Mouse (Mus musculus) yolk sac, embryonic 10.5 days (tissue): ENCODE results near the gene Csnk1g2.
"Not testable (repeated sequence)": the region's sequence is repeated elsewhere in the genome, so short reads cannot be mapped to it uniquely, and the experiment has no call there.

Source experiments
- DNase-seq: peaks from one replicate; pipeline ENCODE4 v3.0.0-alpha.2; 2017; ENCODE audit warnings: low spot score

Gene Csnk1g2

DNA sequence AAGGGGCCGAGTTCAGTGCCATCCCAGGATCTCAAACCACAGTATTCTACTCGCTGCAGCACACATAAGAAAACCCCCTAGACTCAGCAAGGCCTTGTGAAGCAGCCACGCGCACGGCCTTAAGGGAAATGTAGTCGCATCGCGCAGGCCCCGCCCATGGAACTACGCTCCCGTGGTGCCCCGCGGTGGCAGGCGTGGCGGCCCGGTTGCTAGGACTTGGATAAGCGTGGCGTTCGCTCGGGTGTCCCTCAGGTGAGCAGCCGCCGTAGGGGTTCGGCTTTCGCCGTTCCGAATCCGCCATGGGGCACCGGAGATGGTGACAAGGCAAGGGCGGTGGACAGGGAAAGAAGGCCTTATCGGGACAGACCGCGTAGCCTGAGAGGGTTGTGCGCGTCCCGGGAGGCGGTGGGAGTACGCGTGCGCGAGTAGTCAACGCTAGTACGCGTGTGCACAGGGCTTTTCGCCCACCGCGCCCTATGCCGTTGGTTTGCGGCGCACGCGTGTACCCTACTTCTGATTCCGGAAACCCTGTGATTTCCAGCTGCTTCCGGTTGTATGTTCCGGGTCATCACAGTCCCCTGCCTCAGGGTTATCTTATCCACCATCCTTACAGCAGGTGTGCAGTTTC is 19.8 kb upstream of the Csnk1g2 start, which contains the start of the genes Scamp4 and Adat3:
Gene Scamp4, plus strand, starts transcription at position 175 of the 628 bp plus-strand sequence.
Gene Adat3, plus strand, starts transcription at position 183 of the 628 bp plus-strand sequence.
- peak; percentile 97 for DNase-seq

DNA sequence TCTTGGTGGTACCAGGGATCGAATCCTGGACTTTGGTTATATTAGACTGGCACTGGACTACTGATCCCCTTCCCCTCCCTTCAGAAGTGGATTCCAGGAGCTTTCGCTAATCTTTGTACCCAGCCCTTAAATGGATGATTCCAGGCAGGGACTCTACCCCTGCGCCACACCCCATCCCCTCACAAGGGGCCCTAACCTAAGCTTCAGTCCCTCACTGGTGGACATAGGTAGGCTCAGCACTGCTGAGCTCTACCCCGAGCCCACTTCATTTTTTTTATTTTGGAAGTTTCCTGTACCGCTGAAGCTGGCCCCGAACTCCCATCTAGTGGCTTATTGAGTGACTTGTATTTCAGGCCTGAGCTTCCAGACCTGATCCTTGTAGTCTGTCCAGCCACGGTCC is 19.3 kb upstream of the Csnk1g2 start:
- DNase-seq = no peak

DNA sequence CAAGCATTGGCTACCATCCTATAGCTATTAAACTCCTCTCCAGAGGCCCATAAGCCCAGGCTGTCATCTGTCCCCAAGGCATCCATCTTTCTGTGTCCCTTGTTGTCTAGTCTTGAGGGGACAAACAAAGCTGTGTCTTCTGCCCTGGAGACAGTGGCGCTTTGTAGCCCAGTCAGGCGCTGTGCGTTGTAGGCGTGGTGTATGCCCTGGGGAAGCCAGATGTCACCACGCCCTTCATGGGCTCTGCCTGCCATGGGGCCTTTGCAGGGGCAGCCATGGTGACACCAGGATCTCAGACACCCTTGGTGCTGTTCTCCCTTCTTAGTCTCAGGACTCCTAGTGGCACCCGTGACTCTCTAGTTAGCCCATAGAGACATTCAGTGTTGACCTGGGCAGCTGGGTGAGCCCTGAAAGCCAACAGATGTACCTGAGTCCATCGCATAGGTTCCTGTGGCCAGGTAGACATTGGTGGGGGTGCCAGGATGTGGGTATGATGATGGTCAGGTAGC is 18.6 kb upstream of the Csnk1g2 start:
- no peak for DNase-seq

DNA sequence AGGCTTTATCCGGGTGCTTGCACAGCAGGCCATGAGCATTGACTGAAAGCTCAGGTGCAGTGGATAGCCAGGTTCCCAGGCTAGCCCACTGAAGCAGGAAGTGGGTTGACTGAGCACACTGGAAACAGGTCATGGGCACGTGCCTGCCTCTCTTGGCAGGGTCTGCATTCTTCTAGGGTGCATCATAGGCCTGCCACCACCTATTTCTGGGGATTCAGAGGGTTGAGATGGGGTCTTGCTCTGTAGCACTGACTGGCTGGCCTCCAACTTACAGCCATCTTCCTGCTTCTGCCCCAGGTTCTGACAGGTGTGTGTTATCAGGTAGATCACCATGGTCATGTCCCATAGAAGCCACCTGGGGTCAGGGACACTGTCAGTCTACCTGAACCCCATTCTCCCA is 17.6 kb upstream of the Csnk1g2 start:
- no peak for DNase-seq

DNA sequence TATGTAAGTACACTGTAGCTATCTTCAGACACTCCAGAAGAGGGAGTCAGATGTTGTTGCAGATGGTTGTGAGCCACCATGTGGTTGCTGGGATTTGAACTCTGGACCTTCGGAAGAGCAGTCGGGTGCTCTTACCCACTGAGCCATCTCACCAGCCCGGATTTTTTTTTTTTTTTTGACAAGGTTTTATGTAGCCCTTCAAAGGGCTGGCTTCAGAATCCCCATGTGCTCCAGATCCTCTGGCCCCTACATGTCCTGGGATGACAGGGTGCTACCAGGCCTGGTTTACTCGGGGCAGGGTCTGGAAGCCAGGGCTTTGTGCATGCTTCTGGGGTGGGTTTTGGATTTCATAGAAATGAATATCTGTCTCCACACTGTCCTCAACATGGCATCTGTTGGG is 16.9 kb upstream of the Csnk1g2 start, which contains the start of gene Gm49322:
Gene Gm49322, plus strand, starts transcription at position 301 of the 400 bp plus-strand sequence.
- not testable (repeated sequence) for DNase-seq

DNA sequence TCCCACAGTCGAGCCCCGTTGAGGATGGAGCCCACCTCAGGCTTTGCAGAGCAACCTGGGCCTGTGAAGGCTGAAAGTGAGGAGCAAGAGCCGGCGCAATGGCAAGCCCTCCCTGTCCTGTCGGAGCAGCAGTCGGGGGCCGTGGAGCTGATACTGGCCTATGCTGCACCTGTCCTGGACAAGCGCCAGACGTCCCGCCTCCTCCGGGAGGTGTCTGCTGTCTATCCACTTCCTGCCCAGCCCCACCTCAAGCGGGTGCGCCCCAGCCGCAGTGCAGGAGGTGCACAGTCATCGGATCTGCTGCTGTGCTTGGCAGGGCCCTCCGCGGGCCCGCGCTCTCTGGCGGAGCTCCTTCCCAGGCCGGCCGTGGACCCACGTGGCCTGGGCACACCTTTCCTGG is 16.3 kb upstream of the Csnk1g2 start:
- DNase-seq = no peak

DNA sequence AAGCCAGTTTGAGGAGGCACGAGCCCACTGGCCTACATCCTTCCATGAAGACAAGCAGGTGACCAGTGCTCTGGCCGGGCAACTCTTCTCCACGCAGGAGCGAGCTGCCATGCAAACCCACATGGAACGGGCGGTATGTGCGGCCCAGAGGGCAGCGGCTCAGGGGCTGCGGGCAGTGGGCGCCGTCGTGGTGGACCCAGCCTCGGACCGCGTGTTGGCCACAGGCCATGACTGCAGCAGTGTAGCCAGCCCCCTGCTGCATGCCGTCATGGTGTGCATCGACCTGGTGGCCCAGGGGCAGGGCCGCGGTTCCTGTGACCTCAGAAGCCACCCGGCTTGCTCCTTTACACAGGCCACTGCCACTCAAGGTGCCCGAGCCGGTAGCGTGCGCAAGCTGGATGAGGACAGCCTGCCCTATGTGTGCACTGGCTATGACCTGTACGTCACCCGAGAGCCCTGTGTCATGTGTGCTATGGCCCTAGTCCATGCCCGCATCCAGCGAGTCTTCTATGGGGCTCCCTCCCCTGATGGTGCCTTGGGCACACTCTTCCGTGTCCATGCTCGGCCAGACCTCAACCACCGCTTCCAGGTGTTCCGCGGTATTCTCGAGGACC is 15.8 kb upstream of the Csnk1g2 start:
- no peak for DNase-seq

DNA sequence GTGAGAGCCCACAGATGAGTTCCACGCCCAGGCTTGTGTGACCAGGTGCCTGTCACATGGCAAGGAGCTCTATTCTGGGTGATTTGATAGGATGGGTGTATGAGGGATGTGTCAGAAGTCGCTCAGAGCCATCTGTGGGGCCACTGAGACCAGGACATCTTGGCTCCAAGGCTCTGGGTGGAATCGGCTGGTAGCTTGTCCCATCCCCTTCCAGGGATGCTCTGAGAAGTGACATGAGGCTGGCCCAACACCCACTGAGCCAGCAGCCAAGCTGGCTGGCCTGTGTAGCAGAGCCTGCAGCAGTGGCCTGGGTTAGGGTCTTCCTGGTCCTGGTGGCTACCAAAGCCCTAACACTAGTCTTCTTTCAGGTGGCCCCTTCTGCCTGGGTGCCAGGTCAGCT is 14.2 kb upstream of the Csnk1g2 start:
- no peak for DNase-seq

DNA sequence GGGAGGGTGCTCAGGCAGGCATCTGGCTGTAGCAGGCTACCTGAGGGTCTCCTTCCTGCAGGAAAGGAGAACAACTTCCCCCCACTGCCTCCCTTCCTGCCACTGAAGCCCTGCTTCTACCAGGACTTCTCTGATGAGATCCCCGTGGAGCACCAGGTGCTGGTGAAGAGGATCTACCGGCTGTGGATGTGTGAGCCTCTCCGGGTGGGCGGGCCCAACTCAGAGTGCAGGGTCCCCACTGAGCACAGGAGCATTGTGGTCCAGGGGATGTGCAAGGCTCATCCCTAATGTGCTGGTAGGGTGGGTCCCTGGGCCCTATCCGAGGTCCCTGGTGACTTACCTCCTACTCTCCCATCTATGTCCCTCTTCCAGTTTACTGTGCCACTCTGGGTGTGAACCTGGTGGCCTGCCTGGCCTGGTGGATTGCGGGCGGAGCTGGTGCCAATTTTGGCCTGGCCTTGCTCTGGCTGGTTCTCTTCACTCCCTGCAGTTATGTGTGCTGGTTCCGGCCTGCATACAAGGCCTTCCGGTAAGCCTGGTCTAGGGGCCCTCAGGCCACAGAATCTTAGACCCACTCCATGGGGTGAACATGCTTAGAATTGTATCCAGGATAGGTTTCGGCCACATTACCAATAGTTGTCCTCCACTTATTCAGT is 13.2 kb upstream of the Csnk1g2 start:
- DNase-seq = no peak

DNA sequence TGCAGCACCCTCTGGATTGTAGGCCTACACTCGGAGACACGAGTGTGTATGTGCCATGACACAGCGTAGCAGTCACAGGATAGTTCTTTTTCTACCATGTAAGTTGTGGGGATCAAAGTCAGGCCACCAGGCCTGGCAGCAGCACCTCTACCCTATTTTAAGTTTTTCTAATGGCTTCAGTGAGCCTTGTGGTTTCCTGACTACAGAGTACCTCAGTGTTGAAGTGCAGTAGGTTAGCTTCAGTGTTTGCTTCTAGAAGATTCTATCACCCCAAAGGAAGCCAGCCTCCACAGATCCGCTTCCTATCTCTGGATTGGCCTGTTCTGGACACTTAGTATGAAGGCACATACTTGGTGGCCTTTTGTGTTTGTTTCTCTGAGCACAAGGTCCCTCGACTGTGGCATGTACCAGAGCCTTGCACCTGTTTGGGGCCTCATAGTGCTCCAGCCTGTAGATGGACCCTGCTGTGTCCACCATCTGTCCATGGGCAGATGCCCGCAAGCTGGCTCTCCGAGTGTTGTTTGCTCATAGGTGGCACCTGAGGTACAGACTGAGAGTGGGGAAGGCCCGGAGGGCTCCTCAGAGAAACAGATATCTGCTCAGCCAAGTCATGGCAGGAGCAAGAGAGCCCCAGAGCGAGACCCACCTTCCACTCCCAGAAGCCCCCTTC is 12.4 kb upstream of the Csnk1g2 start:
- DNase-seq = no peak

DNA sequence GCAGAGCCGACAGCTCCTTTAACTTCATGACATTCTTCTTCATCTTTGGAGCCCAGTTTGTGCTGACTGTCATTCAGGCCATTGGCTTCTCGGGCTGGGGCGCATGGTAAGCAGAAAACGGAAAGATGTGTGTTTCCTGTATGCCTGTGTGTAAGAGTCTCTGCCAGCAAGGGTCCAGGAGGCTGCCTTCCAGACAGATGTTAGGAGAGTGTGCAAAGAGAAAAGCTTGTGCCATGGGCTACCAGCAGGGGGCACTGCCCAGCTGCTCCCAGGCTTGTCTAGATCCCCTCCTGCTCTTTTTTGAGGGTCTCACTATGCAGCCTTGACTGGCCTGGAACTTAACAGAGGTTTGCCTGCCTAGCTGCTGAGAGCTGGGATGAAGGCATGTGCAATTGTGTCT is 11.6 kb upstream of the Csnk1g2 start:
- no peak for DNase-seq

DNA sequence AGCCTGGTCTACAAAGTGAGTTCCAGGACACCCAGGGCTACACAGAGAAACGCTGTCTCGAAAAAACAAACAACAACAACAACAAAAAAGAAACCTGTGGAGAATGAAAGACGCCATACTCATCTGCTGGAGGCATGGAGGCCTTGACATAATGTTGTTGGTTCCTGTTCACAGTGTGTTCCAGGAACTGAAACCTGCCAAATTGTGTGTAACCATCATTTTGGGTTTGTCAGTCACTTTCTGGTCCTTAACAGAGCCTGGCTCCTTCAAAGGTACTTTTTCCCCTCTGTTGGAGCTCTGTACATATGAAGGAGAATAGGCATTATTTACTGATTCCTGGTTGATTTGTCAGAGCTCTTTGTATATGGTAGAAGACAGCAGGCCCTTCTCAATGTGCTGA is 10.7 kb upstream of the Csnk1g2 start:
- DNase-seq = no peak

DNA sequence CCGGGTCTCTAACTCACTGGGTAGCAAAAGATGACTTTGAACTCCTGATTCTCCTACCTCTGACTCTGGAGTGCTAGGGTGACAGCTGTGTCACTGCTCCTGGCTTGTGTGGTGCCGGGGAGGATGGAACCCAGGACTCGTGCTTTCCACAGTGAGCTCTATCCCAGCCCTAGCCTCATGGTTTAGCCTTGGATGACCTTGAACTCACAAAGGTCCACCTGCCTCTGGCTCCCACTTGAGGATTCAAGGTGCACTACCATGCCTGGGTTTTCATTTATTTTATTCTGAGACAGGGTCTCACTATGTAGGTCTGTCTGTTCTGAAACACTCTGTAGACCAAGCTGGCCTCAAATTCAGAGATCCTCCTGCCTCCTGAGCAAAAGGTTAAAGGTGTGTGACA is 8.8 kb upstream of the Csnk1g2 start:
- DNase-seq = no peak

DNA sequence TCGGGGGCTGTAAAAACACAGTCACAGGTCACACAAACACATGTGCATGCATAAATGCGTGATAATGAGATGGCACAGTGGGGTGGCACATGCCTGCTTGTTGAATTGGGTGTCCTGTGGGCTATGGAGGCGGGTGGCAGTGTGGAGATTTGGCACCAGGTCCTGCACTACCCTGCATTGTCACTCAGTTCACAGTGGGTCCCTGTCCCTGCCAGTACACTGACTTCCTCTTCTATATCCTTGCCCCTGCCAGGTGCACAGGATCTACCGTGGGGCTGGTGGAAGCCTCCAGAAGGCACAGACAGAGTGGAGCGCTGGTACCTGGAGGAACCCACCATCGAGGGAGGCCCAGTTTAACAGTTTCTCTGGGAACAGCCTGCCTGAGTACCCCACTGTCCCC is 8.3 kb upstream of the Csnk1g2 start:
- no peak for DNase-seq

DNA sequence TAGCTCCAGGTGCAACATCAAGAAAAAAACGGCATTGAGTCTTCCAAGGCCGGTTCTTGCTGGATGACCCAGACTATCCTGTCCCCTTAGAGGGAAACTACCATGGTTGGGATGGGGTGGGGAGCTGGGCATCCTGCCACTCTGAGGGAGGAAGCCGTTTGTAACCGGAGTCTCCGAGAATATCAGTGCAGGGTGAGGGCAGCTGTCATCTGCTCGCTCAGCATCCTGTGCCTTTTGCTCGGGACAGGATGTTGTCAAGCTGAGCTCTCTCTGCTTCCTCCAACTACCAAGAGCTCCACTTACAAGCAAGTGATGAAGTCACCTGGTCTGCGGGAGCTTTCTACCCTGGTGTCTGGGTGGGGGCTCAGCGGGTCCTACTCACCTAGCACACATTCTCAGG is 4.5 kb upstream of the Csnk1g2 start:
- no peak for DNase-seq

DNA sequence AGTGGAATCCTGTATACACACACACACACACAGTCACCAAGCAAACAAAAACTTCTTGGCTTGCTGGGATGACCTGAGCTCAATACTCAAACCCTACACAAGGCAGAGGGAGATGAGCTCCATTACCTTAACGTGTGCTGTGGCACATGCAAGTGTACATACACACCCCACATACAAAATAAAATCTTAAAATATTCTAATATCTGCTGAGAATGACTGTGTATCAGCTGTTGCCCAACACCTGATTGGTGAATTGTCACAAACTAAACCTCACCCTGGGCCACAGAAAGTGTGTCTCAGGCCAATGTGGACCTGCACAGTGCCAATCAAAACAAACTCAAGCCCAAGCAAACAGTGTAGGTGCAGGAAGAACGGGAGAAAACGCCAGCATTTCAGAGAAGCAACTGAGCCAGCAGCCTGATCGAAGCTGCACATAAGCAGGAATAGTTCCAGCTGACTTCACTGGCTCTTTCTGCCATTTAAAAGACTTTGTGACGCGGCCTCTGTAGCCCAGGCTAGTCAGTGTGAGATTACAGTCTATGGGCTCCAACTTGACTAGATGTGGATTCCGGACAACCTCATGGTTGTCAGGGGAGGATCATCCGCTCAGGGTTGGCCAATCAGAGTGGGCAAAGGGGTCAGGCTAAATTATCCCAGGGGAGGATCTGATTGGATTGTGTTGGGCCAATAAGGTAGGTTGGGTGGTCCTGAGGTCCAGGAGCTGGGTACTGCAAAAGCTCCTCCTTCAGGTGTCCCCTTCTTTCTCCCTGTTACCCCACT is 3.0 kb upstream of the Csnk1g2 start:
- DNase-seq = no peak

DNA sequence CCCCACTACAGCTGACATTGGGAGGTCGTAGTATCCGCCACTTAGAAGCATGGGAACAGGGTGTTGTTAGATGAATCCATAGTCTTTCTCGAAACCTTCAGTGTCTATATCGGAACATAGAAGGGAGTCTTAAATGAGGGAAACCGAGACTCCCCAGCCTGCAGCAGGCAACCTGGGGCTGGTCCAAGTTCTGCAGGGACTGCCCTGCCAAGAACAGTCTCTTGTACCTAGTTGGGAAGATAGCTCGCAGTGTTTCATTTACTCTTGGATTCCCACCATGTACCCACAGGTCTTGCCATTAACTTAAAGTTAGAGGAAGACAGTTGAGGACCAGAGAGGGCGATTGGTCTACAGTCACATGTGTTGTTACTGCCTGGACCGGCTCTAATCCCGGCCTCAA is 2.3 kb upstream of the Csnk1g2 start:
- no peak for DNase-seq

DNA sequence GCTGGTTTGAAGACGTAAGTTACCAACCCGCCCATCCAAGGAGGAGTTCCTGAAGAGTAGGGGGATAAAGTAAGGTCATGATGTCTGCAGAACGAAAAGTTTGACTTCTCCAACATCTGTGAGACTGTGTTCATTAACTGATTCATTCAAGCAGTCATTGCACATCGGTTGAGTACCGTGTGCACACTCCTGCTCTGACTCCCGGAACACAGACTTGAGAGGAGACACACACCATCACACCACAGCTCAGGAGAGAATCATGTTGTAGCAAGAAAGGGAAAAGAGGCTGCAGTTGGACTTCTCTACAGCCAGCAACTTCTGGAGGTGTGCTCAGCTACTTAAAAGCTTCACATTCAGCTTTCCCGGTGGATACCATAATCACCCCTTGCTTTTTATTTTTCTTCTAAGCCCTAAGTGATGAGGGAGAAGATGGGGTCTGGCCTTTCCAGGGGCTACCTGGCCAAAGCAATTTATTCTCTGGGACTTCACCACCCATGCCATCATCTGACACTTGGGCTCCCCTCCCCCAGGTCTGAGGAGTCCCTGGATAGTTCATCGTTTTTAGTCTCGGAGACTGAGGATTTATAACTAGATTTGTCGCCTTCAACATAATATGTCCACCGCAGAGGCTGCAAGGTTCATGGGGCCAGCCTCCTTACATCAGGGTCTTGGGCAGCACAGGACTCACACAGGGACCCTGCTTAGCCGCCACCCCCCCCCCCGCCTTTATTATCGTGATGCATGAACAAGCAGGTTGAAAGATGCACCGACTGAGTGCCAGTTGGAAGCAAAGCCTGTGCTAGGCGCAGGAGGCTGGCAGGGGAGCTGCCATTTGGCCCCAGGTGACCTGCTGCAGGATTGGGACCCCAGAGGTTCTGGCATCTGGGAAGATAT is 1.6 kb upstream of the Csnk1g2 start:
- DNase-seq = no peak

DNA sequence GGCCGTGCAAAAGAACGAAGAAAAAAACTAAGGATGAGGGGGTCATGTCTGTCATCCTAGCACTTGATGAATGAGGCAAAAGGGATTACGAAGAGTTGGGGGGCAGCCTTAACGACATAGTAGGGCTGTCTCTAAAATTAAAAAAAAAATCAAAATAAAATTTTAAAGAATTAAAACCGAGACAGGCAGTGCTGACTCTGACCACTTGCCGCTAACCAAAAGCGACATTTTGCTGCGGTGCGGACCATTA is 1.0 kb upstream of the Csnk1g2 start:
- DNase-seq = no peak

DNA sequence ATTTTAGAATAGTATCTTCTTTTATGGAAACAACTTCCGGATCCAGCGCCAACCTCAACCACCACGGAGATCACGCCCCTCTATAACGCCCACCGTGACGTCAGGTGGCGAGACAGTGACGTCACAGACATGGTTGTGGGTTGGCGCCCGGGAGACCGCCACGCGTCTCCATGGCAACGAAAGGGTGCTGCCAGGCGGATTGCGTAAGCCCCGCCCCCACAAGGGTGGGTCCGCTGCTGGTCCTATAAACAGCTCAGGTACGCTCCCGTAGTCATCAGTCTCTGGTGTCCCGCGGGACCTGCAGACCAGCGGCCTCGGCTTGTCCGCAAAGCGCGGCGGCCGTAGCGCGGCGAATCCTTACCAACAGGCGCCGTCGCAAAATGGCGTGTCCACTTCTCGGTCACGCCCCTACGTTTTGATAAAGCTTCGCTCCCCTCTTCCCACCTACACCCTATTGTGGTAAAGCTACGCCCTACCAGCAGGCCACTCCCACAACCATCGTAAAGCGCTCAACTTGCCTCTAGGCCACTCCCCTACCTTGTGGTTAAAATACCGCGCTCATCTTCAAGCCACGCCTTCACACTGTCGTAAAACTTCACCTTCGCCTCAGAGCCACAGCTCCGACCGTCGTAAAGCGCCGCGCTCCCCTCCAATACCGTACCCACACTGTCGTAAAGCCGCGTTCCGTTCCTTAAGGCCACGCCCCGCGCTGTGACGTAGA is 538 bp upstream of the Csnk1g2 start:
- peak; percentile 100 for DNase-seq
